Mouse (Mus musculus): ENCODE results near the gene Serpinb8.

- TF ChIP-seq CTCF (IDR thresholded peaks at IDR 0.05; ENCODE audit: low read depth) (no peak), EP300 (IDR thresholded peaks at IDR 0.05; ENCODE audit: low read depth) (no peak)
Observed at GRCm38 (mm10) chr1:107596874-107597273, 7.1 kb downstream of the Serpinb8 start.
